Mouse (Mus musculus) forebrain, embryonic 14.5 days (tissue): Measurements from ENCODE around the gene Ccdc96. TPM values are rescaled to one million over a fixed set of nuclear protein-coding genes. Genes with fewer than 3 reads are reported as not detected.

Source experiments
- ATAC-seq: fragments of 200-750 bp; cut with Nextera tagmentation; 2 replicates; pipeline ENCODE4 v1.8.0; 2017; ENCODE audit warnings: mild to moderate bottlenecking, moderate library complexity
- DNase-seq: peaks from one replicate; pipeline ENCODE4 v3.0.0-alpha.2; 2015; ENCODE audit warnings: low spot score
- H3K27ac ChIP-seq: fragments of 300-500 bp; sonication (generic); 2 replicates; pipeline ENCODE4 v1.5.1; 2014; ENCODE audit warnings: low read depth, mild to moderate bottlenecking, control low read depth, low read length, moderate library complexity
- H3K27me3 ChIP-seq: fragments of 300-500 bp; sonication (generic); replicated peaks from 2 replicates; pipeline ENCODE4 v1.6.1; 2014; ENCODE audit warnings: low read length, control low read depth, mixed read lengths; ENCODE audit not compliant: control insufficient read depth, insufficient read depth
- H3K36me3 ChIP-seq: fragments of 300-500 bp; sonication (generic); 2 replicates; pipeline ENCODE4 v1.6.1; 2014; ENCODE audit warnings: low read length, control low read depth; ENCODE audit not compliant: control insufficient read depth, insufficient read depth
- H3K4me1 ChIP-seq: fragments of 300-500 bp; sonication (generic); 2 replicates; pipeline ENCODE4 v1.6.1; 2014; ENCODE audit warnings: antibody characterized with exemption, low read length, control low read depth; ENCODE audit not compliant: control insufficient read depth, insufficient read depth
- H3K4me2 ChIP-seq: fragments of 300-500 bp; sonication (generic); 2 replicates; pipeline ENCODE4 v1.6.1; 2014; ENCODE audit warnings: mild to moderate bottlenecking, control low read depth, low read length
- H3K4me3 ChIP-seq: fragments of 300-500 bp; sonication (generic); 2 replicates; pipeline ENCODE4 v1.5.1; 2014; ENCODE audit warnings: low read depth, low read length, control low read depth
- H3K9ac ChIP-seq: fragments of 300-500 bp; sonication (generic); 2 replicates; pipeline ENCODE4 v1.6.1; 2014; ENCODE audit warnings: mild to moderate bottlenecking, low read length, control low read depth, moderate library complexity
- H3K9me3 ChIP-seq: fragments of 300-500 bp; sonication (generic); replicated peaks from 2 replicates; pipeline ENCODE4 v1.6.1; 2016; ENCODE audit warnings: low read length, control low read depth, mixed read lengths; ENCODE audit not compliant: control insufficient read depth
- WGBS: fragments of 180-500 bp; shearing (Covaris S2); extraction: QIAGEN DNeasy Blood & Tissue Kit; methylation state at CpG from one replicate; pipeline ENCODE4 v1.1.7; 2014; 5-methylcytosine and 5-hydroxymethylcytosine counted together
- polyA plus RNA-seq: library from polyadenylated mRNA; unstranded; fragments of >200 nt; fragmentation: Nextera tagmentation; extraction: Ambion mirVana; gene quantifications from 2 replicates; pipeline ENCODE4 v1.2.1, GENCODE M21; 2014

Gene Ccdc96
- polyA plus RNA-seq, 1 experiment from 2014 or later: 2.8 TPM

GRCm38 (mm10) chr5:36464709-36465661, 19.4 kb upstream of the Ccdc96 start, which contains the start of gene Grpel1:
TSS of gene Grpel1 (plus strand) at chr5:36464998.
- H3K27me3 ChIP-seq: no peaks in the 10 kb centered on the region
- H3K4me2 ChIP-seq: peak within 1 kb of the TSS; percentile 88
- under 1% methylated on average over 66 of the region's 68 CpGs for WGBS
- peak within 1 kb of the TSS; percentile 87 for H3K9ac ChIP-seq
- H3K4me3 ChIP-seq: peak within 1 kb of the TSS; percentile 93
- H3K9me3 ChIP-seq: no peaks in the 10 kb centered on the region
- peak; percentile 100 for DNase-seq
- peaks cover 7% of the 10 kb centered on the region for H3K4me1 ChIP-seq
- H3K27ac ChIP-seq: peak within 1 kb of the TSS; percentile 44; the same call in 1 of the 2 replicates
- peak; percentile 95 for ATAC-seq
- peaks cover 11% of the 10 kb centered on the region for H3K36me3 ChIP-seq

DNA sequence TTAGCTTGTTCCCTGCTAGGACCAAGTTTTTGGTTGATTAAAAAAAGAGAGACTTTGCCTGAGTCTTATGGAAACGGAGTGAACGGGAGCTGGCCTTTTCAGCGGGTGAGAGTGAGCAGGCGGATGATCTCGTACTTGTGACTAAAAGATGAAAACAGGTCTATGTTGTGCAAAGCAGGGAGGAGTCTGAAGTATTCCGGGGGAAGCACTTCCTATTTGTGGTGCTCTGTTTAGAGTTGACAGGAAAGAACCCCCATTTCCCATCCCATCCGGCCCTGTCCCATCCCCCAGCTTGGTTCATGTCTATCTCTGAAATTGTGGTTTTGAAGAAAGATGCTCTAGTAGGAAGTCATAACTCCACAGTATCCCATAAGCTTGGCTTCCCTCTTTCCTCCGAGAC, 18.5 kb upstream of the Ccdc96 start:
- ATAC-seq (no peak), DNase-seq (no peak)
- H3K4me1 ChIP-seq: peaks cover 7% of the 10 kb centered on the region
- 30% methylated on average over 8 of the region's 8 CpGs for WGBS
- H3K27ac ChIP-seq: no peak overlapping the region
- no peaks in the 10 kb centered on the region for H3K9me3 ChIP-seq
- H3K4me2 ChIP-seq: peak overlapping the region; percentile 88
- no peaks in the 10 kb centered on the region for H3K27me3 ChIP-seq
- peak overlapping the region; percentile 87 for H3K9ac ChIP-seq
- peak overlapping the region; percentile 93 for H3K4me3 ChIP-seq
- H3K36me3 ChIP-seq: peaks cover 19% of the 10 kb centered on the region

- DNase-seq (no peak), ATAC-seq (no peak)
- WGBS: 93% methylated on average over 8 of the region's 8 CpGs
- Histone ChIP-seq H3K27me3 (no peaks in the 10 kb centered on the region), H3K27ac (no peak overlapping the region), H3K4me3 (no peak overlapping the region), H3K36me3 (peaks cover 59% of the 10 kb centered on the region), H3K4me1 (no peaks in the 10 kb centered on the region), H3K4me2 (no peak overlapping the region), H3K9ac (no peak overlapping the region), H3K9me3 (no peaks in the 10 kb centered on the region)
Measured at GRCm38 (mm10) chr5:36471206-36471605, 13.2 kb upstream of the Ccdc96 start.

DNA sequence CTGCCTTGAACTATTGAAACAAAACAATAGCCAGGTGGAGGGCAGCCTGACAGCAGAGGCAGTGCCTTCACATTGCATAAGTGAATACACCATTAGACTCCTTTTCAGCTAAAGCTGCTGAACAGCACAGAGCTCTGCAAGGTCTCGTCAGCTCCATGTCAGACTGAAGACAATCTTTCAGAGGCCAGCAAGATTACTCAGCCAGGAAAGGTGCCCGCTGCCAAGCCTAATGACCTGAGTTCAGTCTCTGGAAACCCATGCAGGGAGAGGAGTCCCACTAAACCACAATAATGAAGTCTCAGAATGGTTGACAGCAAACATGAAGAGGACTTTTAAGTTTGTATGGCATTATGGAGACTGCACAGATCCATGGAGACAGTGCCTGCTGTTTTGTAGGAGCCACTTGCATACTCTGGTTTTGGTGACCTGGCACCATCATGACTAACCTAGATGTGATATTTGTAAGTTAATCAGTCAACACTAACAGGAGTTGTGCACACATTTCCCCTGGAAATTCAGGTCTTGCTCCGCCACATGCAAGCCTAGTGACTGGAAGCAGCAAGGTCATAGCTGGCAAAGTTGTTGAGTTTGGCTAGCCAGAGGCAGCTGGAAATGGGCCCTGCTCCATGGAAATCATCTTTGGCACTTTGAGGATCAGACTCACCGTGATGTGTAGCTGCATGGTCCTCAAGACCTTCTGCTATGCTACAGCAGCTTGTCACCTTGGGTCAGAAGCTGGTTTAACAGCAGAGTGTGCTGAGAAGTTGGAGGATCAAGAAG, 11.3 kb upstream of the Ccdc96 start:
- ATAC-seq: no peak
- no peak overlapping the region for H3K4me3 ChIP-seq
- no peak for DNase-seq
- H3K9me3 ChIP-seq: no peaks in the 10 kb centered on the region
- peaks cover 64% of the 10 kb centered on the region for H3K36me3 ChIP-seq
- no peak overlapping the region for H3K27ac ChIP-seq
- H3K9ac ChIP-seq: no peak overlapping the region
- no peaks in the 10 kb centered on the region for H3K27me3 ChIP-seq
- 92% methylated on average over 4 of the region's 4 CpGs for WGBS
- H3K4me2 ChIP-seq: no peak overlapping the region
- H3K4me1 ChIP-seq: no peaks in the 10 kb centered on the region

- Histone ChIP-seq H3K9me3 (no peaks in the 10 kb centered on the region), H3K27me3 (no peaks in the 10 kb centered on the region), H3K36me3 (peaks cover 59% of the 10 kb centered on the region), H3K9ac (no peak overlapping the region), H3K27ac (no peak overlapping the region), H3K4me1 (no peaks in the 10 kb centered on the region), H3K4me2 (no peak overlapping the region), H3K4me3 (no peak overlapping the region)
- DNase-seq: peak; percentile 66
- ATAC-seq: peak; percentile 46; the same call in 1 of the 2 replicates
- 88% methylated on average over 5 of the region's 5 CpGs for WGBS
Measured at GRCm38 (mm10) chr5:36474283-36474682, 10.1 kb upstream of the Ccdc96 start.

- no peaks in the 10 kb centered on the region for H3K27me3 ChIP-seq
- peaks cover 28% of the 10 kb centered on the region for H3K36me3 ChIP-seq
- WGBS: 93% methylated on average over 3 of the region's 3 CpGs
- no peaks in the 10 kb centered on the region for H3K9me3 ChIP-seq
- ATAC-seq (no peak), DNase-seq (no peak)
- H3K27ac ChIP-seq: no peak overlapping the region
- H3K4me3 ChIP-seq: no peak overlapping the region
- H3K4me1 ChIP-seq: peaks cover 6% of the 10 kb centered on the region
- H3K4me2 ChIP-seq: no peak overlapping the region
- no peak overlapping the region for H3K9ac ChIP-seq
Measured at GRCm38 (mm10) chr5:36477486-36477885, 6.9 kb upstream of the Ccdc96 start.

- no peak overlapping the region for H3K4me2 ChIP-seq
- WGBS: 94% methylated on average over 6 of the region's 6 CpGs
- H3K27me3 ChIP-seq: no peaks in the 10 kb centered on the region
- H3K9ac ChIP-seq: no peak overlapping the region
- H3K27ac ChIP-seq: no peak overlapping the region
- peaks cover 13% of the 10 kb centered on the region for H3K4me1 ChIP-seq
- ATAC-seq (no peak), DNase-seq (no peak)
- no peak overlapping the region for H3K4me3 ChIP-seq
- H3K9me3 ChIP-seq: no peaks in the 10 kb centered on the region
- H3K36me3 ChIP-seq: peaks cover 18% of the 10 kb centered on the region
Measured at GRCm38 (mm10) chr5:36478540-36479420, 5.6 kb upstream of the Ccdc96 start.

DNA sequence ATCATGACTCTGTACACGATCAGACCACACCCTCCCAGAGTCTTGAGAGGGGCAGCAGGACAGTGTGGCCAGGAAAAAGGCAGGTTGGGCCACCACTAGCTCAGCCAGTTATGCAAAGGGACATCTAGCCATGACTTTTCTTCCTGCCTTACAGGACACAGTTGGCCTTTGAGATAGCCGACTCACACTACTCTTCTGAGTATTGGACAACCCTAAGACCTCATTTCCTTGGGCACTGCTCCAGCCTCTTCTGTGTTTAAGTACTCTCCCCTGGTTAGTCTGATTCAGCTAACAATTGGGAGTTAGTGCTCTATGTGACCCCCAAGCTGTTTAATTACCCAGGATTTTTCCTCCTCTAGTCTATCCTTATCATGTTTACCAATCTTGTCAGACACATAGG, 4.7 kb upstream of the Ccdc96 start:
- Histone ChIP-seq H3K27me3 (no peaks in the 10 kb centered on the region), H3K9ac (no peak overlapping the region), H3K4me1 (peaks cover 14% of the 10 kb centered on the region), H3K4me3 (no peak overlapping the region), H3K27ac (no peak overlapping the region), H3K36me3 (peaks cover 13% of the 10 kb centered on the region), H3K9me3 (no peaks in the 10 kb centered on the region), H3K4me2 (no peak overlapping the region)
- 81% methylated on average over 2 of the region's 2 CpGs for WGBS
- no peak for ATAC-seq
- no peak for DNase-seq
